Mouse (Mus musculus): ENCODE data around the gene Wfdc21.

The Wfdc21 gene

GRCm38 (mm10) chr11:83746681-83747080 is at the start of gene Wfdc21:
TSS of gene Wfdc21 (plus strand) at chr11:83746940.
- DNase-seq: no peak

- no peak for DNase-seq
These were observed 43.0 kb upstream of the Wfdc21 start, which contains the start of gene Wfdc17 for GRCm38 (mm10) chr11:83703705-83704104. TSS of gene Wfdc17 (plus strand) at chr11:83703991.

GRCm38 (mm10) chr11:83708715-83709114 is 38.0 kb upstream of the Wfdc21 start, which contains the start of gene Wfdc18:
TSS of gene Wfdc18 (plus strand) at chr11:83709015.
- DNase-seq: no peak

GRCm38 (mm10) chr11:83709683-83710082 is 37.1 kb upstream of the Wfdc21 start:
- no peak for DNase-seq

- DNase-seq: no peak
These were observed 34.1 kb upstream of the Wfdc21 start for GRCm38 (mm10) chr11:83712671-83713070.

- DNase-seq: no peak
These were observed 32.8 kb upstream of the Wfdc21 start for GRCm38 (mm10) chr11:83713925-83714324.

GRCm38 (mm10) chr11:83717042-83717665 is 29.6 kb upstream of the Wfdc21 start:
- no peak for DNase-seq

GRCm38 (mm10) chr11:83720766-83721165 is 26.0 kb upstream of the Wfdc21 start:
- no peak for DNase-seq

GRCm38 (mm10) chr11:83728757-83729432 is 17.8 kb upstream of the Wfdc21 start:
- DNase-seq: no peak

- DNase-seq: no peak
These were observed 15.6 kb upstream of the Wfdc21 start for GRCm38 (mm10) chr11:83731116-83731515.

GRCm38 (mm10) chr11:83733071-83733640 is 13.6 kb upstream of the Wfdc21 start:
- DNase-seq: no peak

GRCm38 (mm10) chr11:83734215-83734614 is 12.5 kb upstream of the Wfdc21 start:
- DNase-seq: no peak

GRCm38 (mm10) chr11:83735881-83736280 is 10.9 kb upstream of the Wfdc21 start:
- no peak for DNase-seq

GRCm38 (mm10) chr11:83737109-83737558 is 9.6 kb upstream of the Wfdc21 start:
- DNase-seq: no peak

- peak; percentile 80 for DNase-seq
These were observed 7.5 kb upstream of the Wfdc21 start for GRCm38 (mm10) chr11:83739241-83739640.

GRCm38 (mm10) chr11:83740443-83740991 is 6.2 kb upstream of the Wfdc21 start:
- DNase-seq: no peak

- DNase-seq: no peak
These were observed 4.9 kb upstream of the Wfdc21 start for GRCm38 (mm10) chr11:83741841-83742240.

GRCm38 (mm10) chr11:83742731-83743355 is 3.9 kb upstream of the Wfdc21 start:
- no peak for DNase-seq

GRCm38 (mm10) chr11:83743525-83743924 is 3.2 kb upstream of the Wfdc21 start:
- no peak for DNase-seq

GRCm38 (mm10) chr11:83746152-83746551 is 588 bp upstream of the Wfdc21 start:
- no peak for DNase-seq

- DNase-seq: no peak
These were observed 881 bp downstream of the Wfdc21 start for GRCm38 (mm10) chr11:83747376-83748265.

GRCm38 (mm10) chr11:83753581-83754181 is 6.9 kb downstream of the Wfdc21 start, which contains the start of gene Heatr6:
TSS of gene Heatr6 (plus strand) at chr11:83753696.
- peak; percentile 92 for DNase-seq
